Mouse (Mus musculus): ENCODE data around the gene Rfxap.

DNA sequence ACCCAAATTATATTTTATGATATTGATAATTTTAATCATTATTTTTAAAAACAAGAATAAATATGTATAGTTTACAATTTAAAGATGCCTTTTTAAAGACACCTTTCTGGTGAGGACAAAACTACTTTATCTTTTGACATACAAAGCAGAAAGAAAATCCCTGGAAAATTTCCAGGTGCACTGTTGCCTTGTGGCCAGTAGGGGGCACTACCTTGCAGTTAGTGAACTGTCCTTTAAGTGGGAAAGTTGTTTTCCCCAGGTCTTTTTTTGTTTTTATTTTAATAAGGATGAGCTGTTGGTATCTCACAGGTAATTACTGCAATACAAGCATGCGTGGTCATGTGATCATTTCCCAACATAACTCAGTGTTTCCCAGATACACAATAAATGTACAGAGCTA lies 11.8 kb downstream of the Rfxap start:
- TF ChIP-seq CTCF (IDR thresholded peaks at IDR 0.05; ENCODE audit: low read depth, low read length) (no peak), EP300 (IDR thresholded peaks at IDR 0.05; ENCODE audit: insufficient read depth, low read depth, low read length) (no peak), POLR2A (IDR thresholded peaks at IDR 0.05; ENCODE audit: insufficient read depth, low read length) (no peak)

Data from ES-Bruce4 (cell line).